Mouse (Mus musculus): ENCODE measurements around the gene Dhrs7c.

The Dhrs7c gene

DNA sequence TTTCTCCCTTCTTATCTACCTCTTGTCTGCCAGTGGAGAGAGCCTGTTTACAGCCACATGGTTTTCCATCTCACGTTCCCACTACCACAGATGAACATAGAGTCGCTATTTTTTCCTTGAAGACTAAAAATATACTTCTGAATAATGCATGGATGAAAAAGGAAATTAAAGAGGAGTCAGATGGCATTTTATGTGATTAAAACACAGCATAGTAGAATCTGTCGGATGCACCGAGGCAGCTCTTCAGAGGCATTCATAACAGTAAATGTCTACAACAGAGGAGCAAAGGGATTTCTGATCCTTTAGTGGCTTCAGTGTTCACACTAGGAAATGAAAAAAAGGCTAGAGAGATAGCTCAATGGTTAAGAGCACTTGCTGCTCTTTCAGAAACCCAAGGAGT is 47.2 kb downstream of the Dhrs7c start:
- CTCF ChIA-PET, result no interaction called here

GRCm38 (mm10) chr11:67851770-67852169 is 53.8 kb downstream of the Dhrs7c start:
- CTCF ChIA-PET, result no interaction called here

DNA sequence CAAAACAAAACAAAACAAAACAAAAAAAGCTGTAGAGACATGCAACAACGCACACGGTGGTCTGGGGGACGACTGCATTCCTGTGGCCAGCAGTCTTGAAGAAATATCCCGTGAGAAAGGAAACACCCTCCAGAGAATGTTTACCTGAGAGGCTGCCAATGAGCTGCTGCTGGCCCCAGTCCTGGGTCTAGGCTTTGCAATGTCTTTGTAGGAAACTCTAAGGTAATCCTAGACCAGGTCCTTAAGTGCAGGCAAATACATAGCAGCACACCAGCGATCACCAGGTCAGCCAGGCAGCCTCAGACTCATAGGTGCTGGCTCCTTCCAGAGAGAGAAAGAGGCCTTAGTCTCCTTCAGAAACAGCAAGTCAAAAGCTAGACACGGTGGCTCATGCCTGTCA is 56.0 kb downstream of the Dhrs7c start:
- CTCF ChIA-PET, result interaction anchor here (0.6 kb wide), 1 partner anchor 224 kb away, joined by 5 read pairs; no protein-coding TSS in a partner anchor

GRCm38 (mm10) chr11:67855035-67855434 is 57.0 kb downstream of the Dhrs7c start:
- CTCF ChIA-PET, result no interaction called here

- CTCF ChIA-PET, result no interaction called here
Measured at GRCm38 (mm10) chr11:67858518-67858917, 60.5 kb downstream of the Dhrs7c start.

GRCm38 (mm10) chr11:67860743-67861398 is 62.9 kb downstream of the Dhrs7c start:
- CTCF ChIA-PET, result no interaction called here

DNA sequence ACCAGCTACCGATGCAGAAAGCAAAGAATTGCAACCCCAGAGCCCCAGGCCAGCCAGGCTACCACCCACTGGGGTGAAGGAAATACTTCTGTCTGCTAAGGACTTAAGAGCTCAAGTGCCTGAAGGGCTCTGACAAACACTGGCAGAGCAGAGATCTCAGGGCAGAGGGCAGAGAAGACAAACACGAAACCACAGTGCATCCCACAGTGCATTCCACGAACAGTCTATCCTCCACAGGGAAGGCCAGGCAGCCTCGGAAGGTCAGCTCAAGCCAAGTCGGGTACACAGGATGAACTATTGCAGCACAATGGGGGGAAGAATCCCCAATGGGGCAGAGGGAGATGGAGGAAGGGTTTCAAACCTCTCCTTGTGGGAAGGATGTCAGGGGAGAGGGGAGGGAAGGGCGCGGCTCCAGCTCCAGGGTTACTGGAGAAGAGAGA is 63.4 kb downstream of the Dhrs7c start:
- CTCF ChIA-PET, result no interaction called here

- CTCF ChIA-PET, result no interaction called here
Measured at GRCm38 (mm10) chr11:67865100-67865499, 67.1 kb downstream of the Dhrs7c start.
